Mouse (Mus musculus) lung, embryonic 15.5 days (tissue): ENCODE measurements around the gene Ankrd44. TPM values are rescaled to one million over a fixed set of nuclear protein-coding genes. Genes with fewer than 3 reads are reported as not detected.

Source experiments
- ATAC-seq: fragments of 200-750 bp; cut with Nextera tagmentation; 2 replicates; pipeline ENCODE4 v1.8.0; 2017; ENCODE audit warnings: moderate number of reproducible peaks, borderline replicate concordance; ENCODE audit not compliant: low FRiP score, low TSS enrichment; ENCODE audit errors: extremely low read depth
- H3K27ac ChIP-seq: fragments of 300-500 bp; sonication (generic); 2 replicates; pipeline ENCODE4 v1.5.1; 2015; ENCODE audit warnings: moderate library complexity, mild to moderate bottlenecking, inconsistent platforms
- H3K27me3 ChIP-seq: fragments of 300-500 bp; sonication (generic); 2 replicates; pipeline ENCODE4 v1.6.1; 2015; ENCODE audit warnings: inconsistent platforms
- H3K36me3 ChIP-seq: fragments of 300-500 bp; sonication (generic); 2 replicates; pipeline ENCODE4 v1.6.1; 2015; ENCODE audit warnings: inconsistent platforms
- H3K4me1 ChIP-seq: fragments of 300-500 bp; sonication (generic); 2 replicates; pipeline ENCODE4 v1.6.1; 2015; ENCODE audit warnings: inconsistent platforms
- H3K4me2 ChIP-seq: fragments of 300-500 bp; sonication (generic); 2 replicates; pipeline ENCODE4 v1.6.1; 2015; ENCODE audit warnings: inconsistent platforms, mild to moderate bottlenecking, moderate library complexity
- H3K4me3 ChIP-seq: fragments of 300-500 bp; sonication (generic); 2 replicates; pipeline ENCODE4 v1.5.1; 2015; ENCODE audit warnings: mild to moderate bottlenecking, inconsistent platforms
- H3K9ac ChIP-seq: fragments of 300-500 bp; sonication (generic); 2 replicates; pipeline ENCODE4 v1.6.1; 2015; ENCODE audit warnings: inconsistent platforms
- H3K9me3 ChIP-seq: fragments of 300-500 bp; sonication (generic); 2 replicates; pipeline ENCODE4 v1.6.1; 2016; ENCODE audit warnings: inconsistent platforms
- WGBS: fragments of 180-500 bp; shearing (Covaris S2); methylation state at CpG from one replicate; pipeline ENCODE4 v1.1.7; 2015; 5-methylcytosine and 5-hydroxymethylcytosine counted together
- polyA plus RNA-seq: library from polyadenylated mRNA; unstranded; fragments of >200 nt; fragmentation: Nextera tagmentation; extraction: Ambion mirVana; gene quantifications from 2 replicates; pipeline ENCODE4 v1.2.1, GENCODE M21; 2015

The Ankrd44 gene
- polyA plus RNA-seq, 1 experiment from 2014 or later, result 18.0 TPM

DNA sequence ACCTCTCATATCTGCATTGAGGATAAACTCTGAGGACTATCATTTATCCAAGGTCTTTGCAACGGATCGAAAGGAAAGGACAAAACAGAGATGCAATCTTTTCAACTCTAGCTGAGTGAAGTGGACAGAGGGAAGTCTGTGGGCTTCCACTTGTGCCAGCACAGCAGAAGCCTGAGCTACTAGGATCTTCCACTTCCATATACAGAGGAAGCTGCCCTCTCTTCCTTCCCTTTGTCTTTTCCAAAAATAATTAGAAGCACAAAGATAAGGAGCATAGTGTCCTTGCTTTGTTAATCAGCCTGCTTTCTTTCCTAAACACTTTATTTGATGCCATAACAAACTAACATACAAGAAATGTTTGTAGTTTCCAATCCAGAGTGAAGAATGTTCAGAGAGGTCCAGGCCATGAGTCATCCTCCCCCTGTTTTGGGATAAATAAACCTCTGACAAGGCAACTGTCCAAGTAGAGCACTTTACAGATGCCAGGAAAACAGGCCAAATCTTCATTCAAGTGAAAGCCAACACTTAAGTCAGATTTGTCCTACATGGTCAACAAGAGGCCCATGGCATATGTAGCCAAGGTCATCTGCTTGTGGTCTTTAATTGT is 160.5 kb downstream of the Ankrd44 start:
- peak overlapping the region; percentile 73 for H3K27ac ChIP-seq
- H3K4me1 ChIP-seq, result peaks cover 9% of the 10 kb centered on the region; the same call in 1 of the 2 replicates
- no peak overlapping the region for H3K4me3 ChIP-seq
- H3K4me2 ChIP-seq, result no peak overlapping the region
- peak; percentile 83; the same call in 1 of the 2 replicates for ATAC-seq
- no peaks in the 10 kb centered on the region for H3K27me3 ChIP-seq
- H3K9me3 ChIP-seq, result no peaks in the 10 kb centered on the region
- H3K36me3 ChIP-seq, result no peaks in the 10 kb centered on the region
- 57% methylated on average over 2 of the region's 2 CpGs for WGBS
- no peak overlapping the region for H3K9ac ChIP-seq

DNA sequence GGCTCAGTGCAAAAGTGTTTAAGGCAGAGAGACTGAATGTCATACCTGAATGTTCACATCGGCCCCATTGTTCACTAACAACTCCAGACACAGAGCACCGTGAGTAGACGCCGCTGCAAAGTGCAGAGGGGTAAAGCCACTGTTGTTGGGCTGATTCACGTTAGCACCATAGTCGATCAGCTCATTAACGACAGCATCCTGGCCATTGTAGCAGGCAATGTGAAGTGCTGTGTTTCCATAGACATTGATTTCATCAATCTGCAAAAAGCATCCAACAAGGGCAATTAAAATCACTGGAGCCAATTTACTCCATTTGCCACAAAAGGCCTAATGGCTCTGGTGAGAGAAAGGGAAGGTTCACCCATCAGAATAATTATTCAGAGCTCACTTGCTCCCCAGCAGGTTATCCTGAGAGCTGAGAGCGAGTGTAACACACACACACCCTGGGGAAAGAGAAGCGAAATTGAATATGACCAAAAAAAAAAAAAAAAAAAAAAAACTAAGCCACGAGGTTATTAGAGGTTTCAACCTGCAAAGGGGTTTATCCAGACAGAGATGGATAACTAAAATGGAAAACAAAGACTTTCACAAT is 163.9 kb downstream of the Ankrd44 start:
- no peak overlapping the region for H3K4me2 ChIP-seq
- no peak overlapping the region for H3K4me3 ChIP-seq
- WGBS, result 85% methylated on average over 10 of the region's 10 CpGs
- no peaks in the 10 kb centered on the region for H3K27me3 ChIP-seq
- H3K9me3 ChIP-seq, result no peaks in the 10 kb centered on the region
- H3K4me1 ChIP-seq, result peaks cover 9% of the 10 kb centered on the region; the same call in 1 of the 2 replicates
- H3K9ac ChIP-seq, result no peak overlapping the region
- no peaks in the 10 kb centered on the region for H3K36me3 ChIP-seq
- ATAC-seq, result no peak
- H3K27ac ChIP-seq, result no peak overlapping the region

DNA sequence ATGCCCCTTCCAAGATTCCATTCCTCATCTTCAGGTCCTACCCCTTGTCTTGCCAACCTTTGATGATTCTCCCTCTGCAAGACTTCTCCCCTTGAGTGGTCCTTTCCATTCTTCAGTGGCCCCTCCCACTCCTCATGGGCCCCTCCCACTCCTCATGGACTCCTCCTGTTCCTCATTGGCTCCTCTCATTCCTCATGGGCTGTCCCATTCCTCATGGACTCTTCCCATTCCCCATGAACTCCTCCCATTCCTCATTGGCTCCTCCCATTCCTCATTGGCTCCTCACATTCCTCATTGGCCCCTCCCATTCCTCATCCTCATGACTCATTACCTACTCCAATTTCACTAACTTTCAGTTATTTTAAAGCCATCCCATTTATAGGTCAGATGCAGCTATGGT is 166.3 kb downstream of the Ankrd44 start:
- no peak for ATAC-seq
- H3K9me3 ChIP-seq, result no peaks in the 10 kb centered on the region

DNA sequence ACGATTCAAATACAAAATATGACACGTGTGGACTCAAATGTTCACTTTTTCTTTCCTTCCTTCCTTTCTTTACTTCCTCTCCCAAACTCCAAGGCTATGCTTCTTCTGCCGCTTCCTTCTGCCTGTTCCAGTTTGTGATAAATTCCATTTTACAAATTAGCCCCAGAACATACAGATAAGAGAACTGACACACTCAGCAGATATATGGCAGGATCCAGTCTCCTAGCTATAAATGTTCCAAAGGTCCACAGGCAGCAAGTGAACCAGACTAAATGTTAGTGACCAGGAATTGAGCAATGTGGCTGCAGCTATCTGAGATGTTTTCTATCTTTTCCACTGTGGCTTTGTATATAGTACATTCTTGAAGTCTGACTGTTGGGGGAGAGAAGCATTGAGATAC is 168.9 kb downstream of the Ankrd44 start:
- no peaks in the 10 kb centered on the region for H3K4me1 ChIP-seq
- H3K4me3 ChIP-seq, result no peak overlapping the region
- 66% methylated on average over 3 of the region's 3 CpGs for WGBS
- H3K9me3 ChIP-seq, result no peaks in the 10 kb centered on the region
- H3K27me3 ChIP-seq, result no peaks in the 10 kb centered on the region
- H3K36me3 ChIP-seq, result no peaks in the 10 kb centered on the region
- H3K27ac ChIP-seq, result no peak overlapping the region
- no peak overlapping the region for H3K9ac ChIP-seq
- no peak for ATAC-seq
- no peak overlapping the region for H3K4me2 ChIP-seq

More for the DNA sequence above, 166.3 kb downstream of the Ankrd44 start:
- H3K27ac ChIP-seq, result no peak overlapping the region
- no peak overlapping the region for H3K4me3 ChIP-seq
- H3K4me1 ChIP-seq, result no peaks in the 10 kb centered on the region
- H3K9ac ChIP-seq, result no peak overlapping the region
- no peaks in the 10 kb centered on the region for H3K27me3 ChIP-seq
- no peak overlapping the region for H3K4me2 ChIP-seq
- H3K36me3 ChIP-seq, result no peaks in the 10 kb centered on the region

DNA sequence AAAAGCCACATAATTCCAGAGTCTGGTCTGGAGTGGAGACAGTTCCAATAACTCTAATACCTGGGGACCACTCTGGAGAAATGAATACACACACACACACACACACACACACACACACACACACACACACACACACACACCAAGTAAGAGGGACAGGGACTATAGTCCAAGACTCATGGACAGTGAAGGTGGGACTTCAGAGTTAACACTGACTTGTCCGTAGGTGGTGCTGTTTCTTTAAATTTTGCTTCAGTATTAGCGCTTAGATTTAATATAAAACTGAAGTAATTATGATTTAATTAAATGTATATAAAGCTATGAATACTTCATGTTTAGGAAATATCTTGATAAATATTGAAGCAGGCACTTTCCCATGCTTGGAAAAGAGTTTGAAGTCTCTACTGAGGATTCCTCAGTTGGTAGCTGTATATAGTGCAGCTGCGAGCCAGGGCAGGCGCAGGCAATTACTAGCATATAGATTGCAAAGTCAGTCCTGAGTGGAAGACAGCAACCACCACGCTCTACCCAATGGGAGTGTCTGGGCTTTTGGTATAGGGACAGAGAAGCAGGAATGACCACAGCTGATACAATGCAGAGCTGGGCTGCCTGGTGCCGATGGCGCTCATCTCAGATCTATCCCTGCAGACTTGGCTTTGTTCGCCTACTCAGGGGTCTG is 170.4 kb downstream of the Ankrd44 start:
- no peak overlapping the region for H3K27ac ChIP-seq
- H3K4me1 ChIP-seq, result 0 out of 2 replicates have a peak, but pooled peaks cover 2% of the 10 kb centered on the region
- H3K9me3 ChIP-seq, result no peaks in the 10 kb centered on the region
- H3K27me3 ChIP-seq, result no peaks in the 10 kb centered on the region
- WGBS, result 69% methylated on average over 8 of the region's 8 CpGs
- ATAC-seq, result no peak
- H3K9ac ChIP-seq, result no peak overlapping the region
- H3K4me2 ChIP-seq, result no peak overlapping the region
- no peak overlapping the region for H3K4me3 ChIP-seq
- no peaks in the 10 kb centered on the region for H3K36me3 ChIP-seq

DNA sequence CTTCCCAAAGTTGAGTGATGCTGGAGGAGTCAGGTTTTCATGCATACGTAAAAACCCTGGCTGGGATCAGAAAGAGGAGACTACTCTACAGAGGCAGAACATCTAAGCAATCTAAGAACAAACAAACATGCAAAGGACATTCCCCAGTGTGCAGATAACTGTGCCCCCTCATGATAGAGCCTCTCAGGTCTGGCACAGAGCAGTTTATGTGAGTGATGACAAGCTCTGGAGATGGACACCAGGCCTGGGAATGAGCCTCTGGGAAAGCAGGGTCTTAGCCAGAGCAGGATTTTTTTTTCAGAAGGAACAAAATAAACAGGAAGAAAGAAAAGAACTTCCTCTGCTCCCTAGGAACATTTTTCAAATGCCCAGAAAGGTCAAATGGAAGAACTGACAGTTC is 176.2 kb downstream of the Ankrd44 start:
- peaks cover 37% of the 10 kb centered on the region for H3K4me1 ChIP-seq
- no peak overlapping the region for H3K9ac ChIP-seq
- no peaks in the 10 kb centered on the region for H3K36me3 ChIP-seq
- peak overlapping the region; percentile 29 for H3K27ac ChIP-seq
- H3K9me3 ChIP-seq, result no peaks in the 10 kb centered on the region
- no peaks in the 10 kb centered on the region for H3K27me3 ChIP-seq
- H3K4me2 ChIP-seq, result no peak overlapping the region
- WGBS, result 50% methylated on average over 1 of the region's 1 CpGs
- H3K4me3 ChIP-seq, result no peak overlapping the region
- peak; percentile 60 for ATAC-seq

DNA sequence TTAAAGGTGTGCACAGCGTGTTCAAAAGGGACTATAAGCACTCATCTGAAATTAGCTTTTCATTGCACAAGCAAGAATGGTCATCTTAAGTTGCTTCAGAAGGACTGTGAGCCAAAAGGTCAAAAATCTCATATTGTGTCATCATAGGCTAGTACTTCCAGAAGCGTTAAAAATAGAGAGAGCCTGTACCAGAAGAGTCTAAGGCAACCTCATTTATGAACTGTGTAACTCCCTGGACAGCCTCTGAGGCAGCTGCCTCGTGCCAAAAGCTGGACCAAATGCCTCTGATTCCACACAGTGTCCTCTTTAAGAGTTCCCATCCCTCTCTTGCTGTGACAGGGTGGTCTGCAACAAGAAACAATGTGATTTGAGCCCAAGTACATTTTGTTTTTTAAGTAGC is 176.7 kb downstream of the Ankrd44 start:
- Histone ChIP-seq H3K9me3 (no peaks in the 10 kb centered on the region), H3K4me3 (no peak overlapping the region), H3K4me1 (peaks cover 37% of the 10 kb centered on the region), H3K27me3 (no peaks in the 10 kb centered on the region), H3K9ac (no peak overlapping the region), H3K4me2 (no peak overlapping the region), H3K36me3 (no peaks in the 10 kb centered on the region), H3K27ac (peak overlapping the region; percentile 29)
- 39% methylated on average over 3 of the region's 3 CpGs for WGBS
- peak; percentile 77 for ATAC-seq

DNA sequence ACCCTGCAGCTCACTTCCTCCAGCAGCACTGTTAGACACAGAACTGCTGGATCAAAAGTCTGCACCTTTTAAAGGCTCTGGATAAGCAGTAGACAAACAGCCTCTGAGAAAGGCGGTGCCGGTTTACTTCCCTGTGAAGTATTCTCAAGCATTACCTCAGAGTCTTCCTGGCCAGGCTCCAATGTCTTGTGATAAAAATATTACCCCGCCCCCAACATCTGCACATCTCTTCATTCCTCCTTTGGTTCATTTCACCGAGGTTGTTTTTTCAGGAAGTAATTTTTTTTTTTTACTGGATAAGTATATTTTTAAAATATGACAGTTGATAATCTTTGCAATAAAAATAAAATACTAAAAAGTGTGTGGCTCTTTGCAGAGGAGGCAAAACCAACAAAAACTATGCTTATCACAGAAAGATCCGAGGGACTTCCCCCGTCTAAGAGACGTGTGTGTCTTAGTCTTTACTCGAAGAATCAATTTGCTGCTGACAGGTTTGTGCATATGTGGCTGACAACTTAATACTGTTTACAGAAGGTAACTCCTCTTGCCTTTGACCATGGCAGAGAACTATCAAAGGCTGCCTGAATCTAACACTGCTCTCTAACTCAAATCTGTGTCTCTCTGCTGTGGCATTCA is 178.3 kb downstream of the Ankrd44 start:
- Histone ChIP-seq H3K27ac (no peak overlapping the region), H3K4me2 (no peak overlapping the region)

DNA sequence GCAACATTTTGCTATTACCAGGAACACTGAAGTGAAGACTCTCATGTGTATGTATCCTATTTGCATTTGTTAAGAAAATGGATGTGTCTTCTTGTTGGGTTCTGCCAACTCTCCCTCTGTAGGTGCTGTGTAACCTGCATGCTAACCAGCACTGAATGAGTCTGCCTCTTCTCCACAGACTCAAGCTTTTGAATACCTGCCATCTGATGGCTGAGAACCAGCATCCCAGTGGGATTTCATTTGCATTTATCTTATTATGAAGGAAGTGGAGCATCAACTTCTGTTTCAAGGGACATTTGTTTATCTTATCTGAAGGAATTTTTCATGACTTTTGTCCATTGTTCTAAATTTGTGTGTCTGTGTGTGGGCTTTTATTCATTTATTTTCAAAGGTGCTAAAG is 180.5 kb downstream of the Ankrd44 start:
- Histone ChIP-seq H3K9ac (no peak overlapping the region), H3K4me3 (no peak overlapping the region), H3K9me3 (no peaks in the 10 kb centered on the region), H3K4me1 (peaks cover 47% of the 10 kb centered on the region), H3K27ac (no peak overlapping the region), H3K36me3 (no peaks in the 10 kb centered on the region), H3K4me2 (no peak overlapping the region), H3K27me3 (no peaks in the 10 kb centered on the region)
- ATAC-seq, result no peak

More for the DNA sequence above, 178.3 kb downstream of the Ankrd44 start:
- Histone ChIP-seq H3K9ac (no peak overlapping the region), H3K9me3 (no peaks in the 10 kb centered on the region), H3K36me3 (no peaks in the 10 kb centered on the region), H3K27me3 (no peaks in the 10 kb centered on the region), H3K4me1 (peaks cover 40% of the 10 kb centered on the region), H3K4me3 (no peak overlapping the region)
- WGBS, result 9% methylated on average over 8 of the region's 8 CpGs
- ATAC-seq, result no peak

DNA sequence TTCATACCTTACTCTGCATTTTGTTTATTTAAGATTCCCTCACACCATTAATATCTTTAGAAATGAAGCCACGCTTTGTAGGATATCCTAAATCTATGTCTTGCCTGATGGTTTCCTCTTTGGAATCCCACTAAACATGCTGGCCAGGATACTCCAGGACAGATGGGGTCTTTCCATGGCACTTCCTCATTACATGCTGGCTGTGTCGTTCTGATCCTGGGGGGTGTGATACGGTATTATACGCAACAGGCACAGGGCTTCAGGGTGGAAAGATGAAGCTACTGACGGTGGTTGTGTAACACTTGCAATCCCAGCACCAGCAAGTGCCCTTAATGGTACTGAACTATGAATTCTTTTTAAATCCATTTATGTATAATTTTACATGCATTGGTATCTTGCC is 182.0 kb downstream of the Ankrd44 start:
- Histone ChIP-seq H3K27ac (no peak overlapping the region), H3K4me3 (no peak overlapping the region), H3K36me3 (no peaks in the 10 kb centered on the region), H3K9me3 (no peaks in the 10 kb centered on the region), H3K4me2 (no peak overlapping the region), H3K4me1 (peaks cover 35% of the 10 kb centered on the region), H3K9ac (no peak overlapping the region), H3K27me3 (no peaks in the 10 kb centered on the region)
- 45% methylated on average over 5 of the region's 5 CpGs for WGBS
- 0 out of 2 replicates have a peak, but pooled peaks have one; percentile 13 for ATAC-seq

DNA sequence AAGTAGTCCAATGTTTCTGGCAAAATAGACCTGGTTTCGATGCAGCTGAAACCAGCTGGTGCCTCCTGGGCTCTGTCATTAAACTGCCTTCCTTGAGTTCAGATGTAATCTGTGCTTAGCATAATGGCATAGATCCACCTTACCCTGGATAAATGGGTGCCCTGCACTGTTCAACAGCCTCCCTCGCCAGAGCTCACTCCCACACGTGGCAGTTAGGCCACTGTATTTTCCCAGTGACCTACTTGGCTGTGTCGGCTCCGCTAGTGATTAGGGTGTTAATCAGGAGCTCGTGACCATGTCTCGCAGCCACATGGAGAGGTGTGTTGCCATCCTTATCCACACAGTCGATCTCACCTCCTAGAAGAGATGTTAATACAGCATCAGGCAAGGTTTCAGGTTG is 183.1 kb downstream of the Ankrd44 start:
- no peaks in the 10 kb centered on the region for H3K27me3 ChIP-seq
- H3K4me2 ChIP-seq, result no peak overlapping the region
- no peak for ATAC-seq
- no peaks in the 10 kb centered on the region for H3K9me3 ChIP-seq
- no peak overlapping the region for H3K4me3 ChIP-seq
- WGBS, result 84% methylated on average over 8 of the region's 8 CpGs
- peaks cover 29% of the 10 kb centered on the region for H3K4me1 ChIP-seq
- H3K36me3 ChIP-seq, result no peaks in the 10 kb centered on the region
- no peak overlapping the region for H3K9ac ChIP-seq
- no peak overlapping the region for H3K27ac ChIP-seq

DNA sequence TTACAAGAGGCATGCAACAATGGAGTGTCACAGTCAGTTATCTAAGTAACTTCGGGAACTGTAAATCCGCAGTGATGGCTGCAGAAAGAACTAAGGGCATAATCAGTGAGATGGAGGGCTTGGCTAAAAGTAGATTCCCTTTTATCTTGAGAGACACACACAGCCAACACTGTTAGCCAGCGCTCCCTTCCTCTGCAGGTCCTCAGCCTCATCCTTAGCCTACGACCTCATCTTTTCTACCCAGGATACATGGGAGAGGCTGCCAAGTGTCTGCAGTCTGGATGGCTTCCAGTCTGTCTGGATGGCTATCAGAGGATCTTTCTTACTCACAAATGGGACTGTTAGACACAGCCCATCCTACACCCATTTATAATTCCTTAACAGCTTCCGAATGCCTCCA is 185.3 kb downstream of the Ankrd44 start:
- Histone ChIP-seq H3K4me2 (no peak overlapping the region), H3K27me3 (no peaks in the 10 kb centered on the region), H3K9ac (no peak overlapping the region), H3K27ac (0 out of 2 replicates have a peak overlapping the region, but pooled peaks have one; percentile 57), H3K4me3 (no peak overlapping the region), H3K36me3 (no peaks in the 10 kb centered on the region), H3K4me1 (peaks cover 18% of the 10 kb centered on the region), H3K9me3 (no peaks in the 10 kb centered on the region)
- peak; percentile 79; the same call in 1 of the 2 replicates for ATAC-seq
- 51% methylated on average over 5 of the region's 5 CpGs for WGBS
